Mouse (Mus musculus): ENCODE data around the gene Spata2.

DNA sequence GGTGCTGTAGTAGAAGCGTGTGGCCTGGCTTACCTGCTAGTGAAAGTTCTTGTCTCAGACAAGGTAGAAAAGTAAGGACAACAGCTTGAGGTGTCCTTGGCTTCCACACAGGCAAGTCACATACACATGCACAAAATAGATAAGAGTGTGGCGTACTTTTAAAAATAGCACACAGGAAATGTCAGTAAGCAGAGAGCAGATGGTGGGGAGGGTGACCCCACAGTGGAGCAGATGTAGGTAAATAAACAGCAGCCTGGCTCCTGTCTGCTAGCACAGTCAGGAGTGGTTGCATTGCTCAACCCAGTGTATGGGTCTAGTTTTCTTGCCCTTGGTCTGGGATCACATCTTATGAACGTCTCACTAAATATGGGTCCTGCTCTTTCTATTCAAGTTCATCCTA, 17.8 kb upstream of the Spata2 start:
- TF ChIP-seq POLR2A (IDR thresholded peaks at IDR 0.05; ENCODE audit: borderline replicate concordance, extremely low read depth, insufficient read depth, insufficient read length, poor library complexity, severe bottlenecking): no peak
- no peak for TF ChIP-seq CTCF (IDR thresholded peaks at IDR 0.05; ENCODE audit: borderline replicate concordance, extremely low read depth, insufficient read depth, insufficient read length)

All from brain, embryonic 14.5 days (tissue).